Mouse (Mus musculus) cerebellum, adult 9-10 months (tissue): ENCODE data around the gene Tec.

ENCODE experiments used
- DNase-seq: peaks from one replicate; pipeline ENCODE4 v3.0.0; 2022

Tec gene

GRCm38 (mm10) chr5:72852301-72852995, 15.8 kb downstream of the Tec start:
- DNase-seq = no peak

- DNase-seq = no peak
Measured at GRCm38 (mm10) chr5:72851674-72852098, 16.6 kb downstream of the Tec start.

GRCm38 (mm10) chr5:72850926-72851673, 17.2 kb downstream of the Tec start:
- DNase-seq = no peak

GRCm38 (mm10) chr5:72848889-72849435, 19.3 kb downstream of the Tec start:
- DNase-seq = no peak

GRCm38 (mm10) chr5:72846712-72847111, 21.6 kb downstream of the Tec start:
- no peak for DNase-seq

- DNase-seq = peak; percentile 87
Measured at GRCm38 (mm10) chr5:72845928-72846630, 22.2 kb downstream of the Tec start.

GRCm38 (mm10) chr5:72844776-72845495, 23.3 kb downstream of the Tec start:
- no peak for DNase-seq

GRCm38 (mm10) chr5:72844294-72844693, 24.0 kb downstream of the Tec start:
- DNase-seq = no peak

- DNase-seq = no peak
Measured at GRCm38 (mm10) chr5:72839655-72840054, 28.6 kb downstream of the Tec start.

GRCm38 (mm10) chr5:72838976-72839375, 29.3 kb downstream of the Tec start:
- no peak for DNase-seq

GRCm38 (mm10) chr5:72835656-72836055, 32.6 kb downstream of the Tec start:
- no peak for DNase-seq

- DNase-seq = no peak
Measured at GRCm38 (mm10) chr5:72832904-72833765, 35.1 kb downstream of the Tec start.

GRCm38 (mm10) chr5:72832191-72832590, 36.1 kb downstream of the Tec start:
- no peak for DNase-seq

- DNase-seq = no peak
Measured at GRCm38 (mm10) chr5:72830988-72831610, 37.2 kb downstream of the Tec start.

- no peak for DNase-seq
Measured at GRCm38 (mm10) chr5:72829506-72830067, 38.7 kb downstream of the Tec start.

GRCm38 (mm10) chr5:72828401-72828800, 39.9 kb downstream of the Tec start:
- no peak for DNase-seq

GRCm38 (mm10) chr5:72827435-72827834, 40.8 kb downstream of the Tec start:
- DNase-seq = no peak

- no peak for DNase-seq
Measured at GRCm38 (mm10) chr5:72826445-72826844, 41.8 kb downstream of the Tec start.

- DNase-seq = no peak
Measured at GRCm38 (mm10) chr5:72820651-72821050, 47.6 kb downstream of the Tec start.

GRCm38 (mm10) chr5:72820036-72820640, 48.1 kb downstream of the Tec start:
- DNase-seq = no peak
